Comparison of ENCODE assay signal across 13 mouse cellular contexts in the genomic region with DNA sequence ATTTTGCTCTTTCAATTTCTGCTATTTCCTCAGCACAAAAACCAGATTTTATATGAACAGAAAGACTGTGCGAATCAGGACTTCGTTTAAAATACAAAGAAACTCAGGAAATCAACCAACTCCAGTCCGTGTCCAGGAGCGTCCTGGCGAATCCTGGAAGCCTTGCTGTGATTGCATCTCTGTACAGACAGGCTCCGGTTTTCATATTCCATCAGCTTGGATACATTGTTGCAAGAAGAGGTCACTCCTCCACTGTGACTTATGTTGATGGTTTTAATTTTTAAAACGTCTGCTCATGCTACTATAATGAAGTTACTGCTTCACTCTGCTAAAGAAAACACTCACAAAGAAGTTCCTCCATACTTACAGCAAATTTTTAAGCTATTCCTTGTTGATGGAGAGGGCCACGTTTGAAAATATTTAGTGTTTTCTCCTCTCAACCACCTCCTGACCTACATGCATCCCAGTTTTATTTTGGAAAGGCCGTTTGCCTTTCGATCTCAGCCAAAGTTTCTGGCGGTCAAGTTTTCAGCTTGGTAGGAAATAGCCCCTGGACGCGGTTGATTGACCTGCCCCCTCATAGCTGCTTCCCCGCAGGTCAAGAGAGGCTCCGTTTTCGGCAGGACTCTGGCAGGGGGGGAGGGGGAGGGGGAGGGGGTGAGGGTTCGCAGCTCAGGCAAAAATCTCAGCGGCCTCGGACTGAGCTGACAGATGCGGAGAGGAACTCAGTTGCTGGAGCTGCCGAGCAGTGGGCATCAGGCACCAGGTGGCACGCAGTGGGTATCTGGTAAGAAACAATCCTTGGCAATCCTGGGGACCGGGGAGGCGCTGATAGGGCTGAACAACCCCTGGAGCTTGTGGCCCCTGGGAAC. TPM values are rescaled to one million over a fixed set of nuclear protein-coding genes. Genes with fewer than 3 reads are reported as not detected.
DNase-seq lines count a peak whose midpoint lies in the region; ATAC-seq lines count a peak whose summit lies in the region.
"Had no signal": no experiment of that assay in that cellular context is flagged by ENCODE, and none has a peak within 500 bp of the region (broad histone marks: within the 10 kb centered on the region; RNA-seq: fewer than 3 reads in every experiment).

No protein-coding gene starts in this region.

- H3K4me1 ChIP-seq in heart, embryonic 14.5 days (ENCODE audit: control insufficient read depth in 2 of 2, insufficient read depth in 2 of 2, low read length in 2 of 2), result peaks cover 0 to 12% of the 10 kb centered on the region in 2 experiments; a peak in 2 of 4 replicates
- peaks cover 20% of the 10 kb centered on the region for H3K4me1 ChIP-seq in hindbrain, embryonic 13.5 days (replicated peaks)
- peaks cover 18% of the 10 kb centered on the region for H3K4me1 ChIP-seq in neural tube, embryonic 13.5 days (replicated peaks)

- no peaks in the 10 kb centered on the region for H3K9me3 ChIP-seq in heart, embryonic 14.5 days (ENCODE audit: control insufficient read depth, low read length)
- no peaks in the 10 kb centered on the region for H3K9me3 ChIP-seq in hindbrain, embryonic 13.5 days
- H3K9me3 ChIP-seq in neural tube, embryonic 13.5 days, result no peaks in the 10 kb centered on the region
- H3K9me3 ChIP-seq: embryonic facial prominence, embryonic 13.5 days had no signal

- peaks cover 80% of the 10 kb centered on the region for H3K27me3 ChIP-seq in heart, embryonic 14.5 days (ENCODE audit: control insufficient read depth, insufficient read depth, low read length)
- peaks cover 84% of the 10 kb centered on the region for H3K27me3 ChIP-seq in hindbrain, embryonic 13.5 days
- peaks cover 90% of the 10 kb centered on the region for H3K27me3 ChIP-seq in neural tube, embryonic 13.5 days

- WGBS in heart, embryonic 14.5 days, result 4% methylated on average over 24 of the region's 24 CpGs
- 1% methylated on average over 24 of the region's 24 CpGs for WGBS in hindbrain, embryonic 13.5 days
- 1% methylated on average over 24 of the region's 24 CpGs for WGBS in neural tube, embryonic 13.5 days

- H3K36me3 ChIP-seq in heart, embryonic 14.5 days (ENCODE audit: control insufficient read depth, insufficient read depth, low read length), result no peaks in the 10 kb centered on the region
- H3K36me3 ChIP-seq in hindbrain, embryonic 13.5 days, result no peaks in the 10 kb centered on the region
- H3K36me3 ChIP-seq in neural tube, embryonic 13.5 days, result no peaks in the 10 kb centered on the region
- H3K36me3 ChIP-seq: embryonic facial prominence, embryonic 13.5 days had no signal

- no peak overlapping the region for H3K9ac ChIP-seq in heart, embryonic 14.5 days (ENCODE audit: low read length)
- H3K9ac ChIP-seq in hindbrain, embryonic 13.5 days, result peak overlapping the region; percentile 8; the same call in 1 of the 2 replicates
- no peak overlapping the region for H3K9ac ChIP-seq in neural tube, embryonic 13.5 days
- H3K9ac ChIP-seq: embryonic facial prominence, embryonic 13.5 days had no signal

- DNase-seq in heart, adult 18-20 months, result no peak
- DNase-seq in embryo, embryonic 11 days, result peak; percentile 56
- DNase-seq in frontal cortex, postnatal 14 days (ENCODE audit: low spot score in 2 of 2), result no peak
- no peak for DNase-seq in thymus, postnatal 36 days
- no peak for DNase-seq in thymus, postnatal 25 days
- DNase-seq: gastrocnemius, postnatal 14 days; right cerebral cortex, postnatal 25 days had no signal

- ATAC-seq in heart, embryonic 14.5 days (ENCODE audit: insufficient number of reproducible peaks, insufficient read depth, low FRiP score, low read depth), result no peak
- ATAC-seq in hindbrain, embryonic 13.5 days (ENCODE audit: low FRiP score), result peak; percentile 40; the same call in 1 of the 2 replicates
- ATAC-seq in neural tube, embryonic 13.5 days (ENCODE audit: low read depth), result no peak

- peak overlapping the region; percentile 29; the same call in 1 of the 2 replicates for H3K4me2 ChIP-seq in heart, embryonic 14.5 days (ENCODE audit: low read length)
- H3K4me2 ChIP-seq in hindbrain, embryonic 13.5 days, result peak overlapping the region; percentile 33
- H3K4me2 ChIP-seq in neural tube, embryonic 13.5 days, result peak overlapping the region; percentile 22; the same call in 1 of the 2 replicates
- H3K4me2 ChIP-seq: embryonic facial prominence, embryonic 13.5 days had no signal

- peak overlapping the region in 1 of 2 experiments; percentile 8; a peak in 2 of 4 replicates for H3K4me3 ChIP-seq in heart, embryonic 14.5 days (ENCODE audit: control insufficient read depth in 1 of 2, insufficient read depth in 1 of 2, low read depth in 1 of 2, low read length in 2 of 2)
- peak overlapping the region; percentile 16; the same call in 1 of the 2 replicates for H3K4me3 ChIP-seq in hindbrain, embryonic 13.5 days
- no peak overlapping the region for H3K4me3 ChIP-seq in neural tube, embryonic 13.5 days
- H3K4me3 ChIP-seq: embryonic facial prominence, embryonic 13.5 days had no signal

- H3K27ac ChIP-seq in heart, embryonic 14.5 days (replicated peaks in 1 of 2; ENCODE audit: control insufficient read depth in 1 of 2, insufficient read depth in 1 of 2, low read depth in 2 of 2, low read length in 2 of 2), result no peak overlapping the region
- no peak overlapping the region for H3K27ac ChIP-seq in hindbrain, embryonic 13.5 days
- no peak overlapping the region for H3K27ac ChIP-seq in neural tube, embryonic 13.5 days (replicated peaks)
- H3K27ac ChIP-seq: embryonic facial prominence, embryonic 13.5 days had no signal

RNA-seq across cellular contexts. Expression of gene Olig3, which starts 4.1 kb away (rescaled TPM):
- not detected in 2 replicates for polyA plus RNA-seq in heart, embryonic 14.5 days (2014; fragmentation: Nextera tagmentation; extraction: Ambion mirVana)
- not detected for total RNA-seq in heart, adult 18-20 months (2021)
- 14.5 and 29.9 TPM in 2 replicates for polyA plus RNA-seq in hindbrain, embryonic 13.5 days (2015; fragmentation: Nextera tagmentation; extraction: Ambion mirVana)
- polyA plus RNA-seq in neural tube, embryonic 13.5 days (2015; fragmentation: Nextera tagmentation; extraction: Ambion mirVana), result 21.5 and 26.3 TPM in 2 replicates
- total RNA-seq: gastrocnemius, postnatal 14 days had no signal
- polyA plus RNA-seq: kidney, embryonic 14.5 days; liver, embryonic 16.5 days had no signal

Comparison
In these comparisons a context has a peak if more than half of its experiments do, and no peak if none do; other contexts are left out.
1. RNA of gene Olig3, which starts 4.1 kb away (polyA plus RNA-seq): 14.5 to 29.9 TPM in hindbrain, embryonic 13.5 days and 21.5 to 26.3 TPM in neural tube, embryonic 13.5 days; not detected in heart, embryonic 14.5 days; every median in the first group is over 10 times any median in the second.
2. Peak in every context shown above with its lines, with median percentiles within 50 percentile points of each other: H3K4me2 ChIP-seq.